Mouse (Mus musculus) adrenal gland, adult 8-10 months (tissue): ENCODE results near the gene Col6a3. TPM values are rescaled to one million over a fixed set of nuclear protein-coding genes. Genes with fewer than 3 reads are reported as not detected.

Experiments used
- DNase-seq: peaks from one replicate; pipeline ENCODE4 v3.0.0; 2022
- total RNA-seq, 4 experiments: library from RNA; stranded (reverse); gene quantifications; 2 replicates each; pipeline ENCODE4 v1.2.4; 2022

The Col6a3 gene
- total RNA-seq, 4 experiments from 2014 or later = 14.7 to 40.9 (median 19.8) TPM

DNA sequence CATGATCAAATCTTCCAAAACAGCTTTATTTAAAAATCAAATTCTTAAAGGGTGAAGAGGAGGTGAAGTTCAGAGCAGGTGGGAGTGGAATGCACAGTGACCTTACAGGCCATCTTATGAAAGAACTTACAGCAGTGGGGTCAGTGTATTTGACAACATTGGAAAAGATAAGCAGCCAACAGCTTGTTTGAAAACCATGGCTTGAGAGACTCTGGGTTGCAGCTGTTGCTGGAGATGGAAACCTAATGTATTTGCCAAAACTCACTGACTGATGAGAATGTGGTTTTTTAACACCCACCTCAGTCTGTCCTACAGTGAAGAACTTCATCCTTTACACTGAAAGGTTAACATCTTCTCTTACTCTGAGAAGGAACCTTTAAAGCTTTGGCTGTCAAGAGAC is 120.4 kb downstream of the Col6a3 start:
- no peak for DNase-seq

DNA sequence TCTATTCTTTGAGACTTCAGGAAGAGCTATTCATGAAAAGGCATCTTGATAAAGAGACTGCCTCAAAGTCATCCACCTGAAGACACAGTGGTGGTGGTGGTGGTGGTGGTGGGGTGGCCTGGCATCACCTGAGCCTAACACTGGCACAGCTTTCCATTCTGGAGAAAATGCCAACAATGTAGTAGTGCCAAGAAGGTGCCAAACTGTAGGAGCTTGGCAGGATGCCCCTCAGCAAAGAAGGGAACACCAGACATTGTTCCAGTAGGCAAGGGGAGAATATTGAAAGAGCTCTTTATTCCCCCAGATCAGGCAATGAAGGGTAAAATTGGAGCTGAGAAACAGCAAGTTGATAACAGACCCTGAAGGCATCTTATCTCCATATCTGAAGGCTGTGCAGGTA is 121.8 kb downstream of the Col6a3 start:
- no peak for DNase-seq

DNA sequence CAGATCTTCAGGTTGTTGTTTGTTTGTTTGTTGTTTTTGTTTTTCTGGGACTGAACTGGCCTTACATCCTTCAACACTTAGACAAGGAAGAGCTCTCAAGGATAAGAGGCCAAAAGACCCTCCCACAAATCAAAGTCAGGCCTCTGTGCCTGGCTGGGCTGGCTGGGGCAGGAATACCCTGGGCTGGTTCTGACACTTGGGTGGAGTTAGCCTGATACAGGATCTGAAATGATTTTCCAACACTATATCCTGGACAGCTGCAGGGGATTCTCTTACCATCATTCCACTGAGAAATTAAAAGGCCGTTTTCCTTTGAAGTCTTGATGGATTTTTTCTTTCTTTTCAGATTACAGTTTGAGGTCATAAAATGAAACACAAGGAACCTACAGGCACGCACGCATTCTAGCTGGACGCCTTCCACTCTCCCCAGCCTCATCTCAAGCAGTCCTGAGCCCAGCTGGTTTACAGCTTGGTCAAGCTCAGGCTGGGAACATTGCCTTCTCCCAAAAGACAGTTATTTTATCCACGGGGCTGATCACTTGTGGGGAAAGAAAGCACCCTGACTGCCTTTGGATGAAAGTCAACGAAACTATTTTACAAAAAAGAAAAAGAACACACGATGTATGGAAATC is 123.0 kb downstream of the Col6a3 start:
- DNase-seq = no peak

DNA sequence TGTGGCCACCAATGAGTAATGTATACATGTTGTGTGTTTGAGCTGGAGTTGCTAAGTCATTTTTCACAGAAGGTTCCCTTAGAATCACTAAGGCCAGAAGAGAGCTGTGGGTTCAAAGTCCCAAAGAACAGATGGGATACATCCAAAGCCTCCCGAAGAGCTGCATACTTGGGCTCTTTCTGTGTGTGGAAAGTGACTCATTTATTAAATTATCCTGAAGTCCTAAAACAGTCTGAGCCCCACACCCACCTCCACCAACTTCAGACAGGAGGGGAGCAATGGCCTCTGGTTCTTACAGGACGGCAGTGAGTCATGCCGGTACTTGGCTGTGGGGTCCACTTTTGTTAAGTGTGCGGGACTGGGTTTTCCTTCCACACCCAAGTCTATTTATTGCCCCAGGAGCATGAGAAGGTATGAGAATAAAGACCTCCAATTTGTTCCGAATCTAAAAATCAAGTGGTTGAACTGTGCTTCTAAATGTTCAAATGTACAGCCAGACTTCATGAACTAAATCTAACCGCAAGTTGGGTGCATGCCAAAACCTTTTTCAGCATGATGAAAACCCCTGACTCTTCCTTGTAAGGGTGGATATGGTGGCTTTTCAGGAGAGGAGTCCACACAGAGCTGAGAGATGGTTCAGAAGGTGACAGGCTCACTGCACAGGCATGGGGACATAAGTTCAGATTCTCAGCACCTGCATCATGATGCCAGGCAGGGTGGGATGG is 124.8 kb downstream of the Col6a3 start:
- no peak for DNase-seq

DNA sequence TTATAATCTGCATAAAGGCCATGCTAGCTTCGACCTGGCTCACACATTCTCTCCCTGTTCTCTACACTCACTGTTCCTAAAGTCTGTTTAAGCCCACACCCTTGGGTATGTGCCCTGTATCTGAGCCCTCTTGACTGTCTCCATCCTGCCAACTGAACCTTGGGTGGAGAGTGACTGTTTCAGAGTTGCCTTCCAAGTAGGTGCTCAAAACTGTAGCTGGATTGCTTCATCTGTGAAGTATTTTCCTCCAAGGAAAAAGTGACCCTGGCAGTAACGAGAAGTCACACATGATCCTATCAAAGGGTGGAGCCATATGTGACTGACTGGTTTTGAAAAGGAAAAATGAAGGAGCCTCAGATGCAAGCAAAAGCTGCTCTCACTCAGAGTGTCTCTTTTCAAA is 127.5 kb downstream of the Col6a3 start:
- no peak for DNase-seq

Other genes with a start within 250 kb of the Col6a3 start
- gene Cops8, start 241.0 kb downstream of the Col6a3 start, total RNA-seq = 100 to 1,000 TPM in 1 of 4 experiments, 10 to 100 TPM in 3; 65.9 to 107 (median 91.5) TPM
- gene Mlph, start 71.1 kb upstream of the Col6a3 start, total RNA-seq = 1 to 10 TPM; 3.8 to 7.5 (median 5.4) TPM
- gene Prlh, start 109.1 kb upstream of the Col6a3 start, total RNA-seq = not detected
- gene Rab17, start 125.7 kb upstream of the Col6a3 start, total RNA-seq = not detected
- 10 to 100 TPM; 50.3 to 77.4 (median 59.8) TPM for gene Lrrfip1, start 154.8 kb upstream of the Col6a3 start, total RNA-seq